Mouse (Mus musculus) limb, embryonic 11.5 days (tissue): ENCODE results near the gene Fam219b. TPM values are rescaled to one million over a fixed set of nuclear protein-coding genes. Genes with fewer than 3 reads are reported as not detected.
A peak's percentile ranks its signal among the peaks of the same experiment; 100 is the strongest.

ENCODE experiments used
- ATAC-seq: fragments of 200-750 bp; cut with Nextera tagmentation; 2 replicates; pipeline ENCODE4 v1.8.0; 2017; ENCODE audit warnings: low read depth; ENCODE audit not compliant: insufficient number of reproducible peaks, low FRiP score, low TSS enrichment
- DNase-seq: peaks from one replicate; pipeline ENCODE4 v3.0.0-alpha.2; 2015; ENCODE audit warnings: low spot score
- H3K27ac ChIP-seq: fragments of 300-500 bp; sonication (generic); replicated peaks from 2 replicates; pipeline ENCODE4 v1.5.1; 2014; ENCODE audit warnings: low read depth, mild to moderate bottlenecking, low read length
- H3K27me3 ChIP-seq: fragments of 300-500 bp; sonication (generic); 2 replicates; pipeline ENCODE4 v1.6.1; 2014; ENCODE audit warnings: mild to moderate bottlenecking, low read length, mixed read lengths; ENCODE audit not compliant: control insufficient read depth, insufficient read depth
- H3K36me3 ChIP-seq: fragments of 300-500 bp; sonication (generic); 2 replicates; pipeline ENCODE4 v1.6.1; 2014; ENCODE audit warnings: mild to moderate bottlenecking, low read length, moderate library complexity, mixed read lengths; ENCODE audit not compliant: control insufficient read depth, insufficient read depth
- H3K4me1 ChIP-seq: fragments of 300-500 bp; sonication (generic); 2 replicates; pipeline ENCODE4 v1.6.1; 2014; ENCODE audit warnings: low read length, mixed read lengths; ENCODE audit not compliant: control insufficient read depth, insufficient read depth
- H3K4me2 ChIP-seq: fragments of 300-500 bp; sonication (generic); 2 replicates; pipeline ENCODE4 v1.6.1; 2014; ENCODE audit warnings: low read depth, mild to moderate bottlenecking, moderate library complexity; ENCODE audit not compliant: severe bottlenecking
- H3K4me3 ChIP-seq: fragments of 300-500 bp; sonication (generic); 2 replicates; pipeline ENCODE4 v1.5.1; 2014; ENCODE audit warnings: low read depth, low read length
- H3K9ac ChIP-seq: fragments of 300-500 bp; sonication (generic); 2 replicates; pipeline ENCODE4 v1.6.1; 2014; ENCODE audit warnings: mild to moderate bottlenecking, low read length
- H3K9me3 ChIP-seq: fragments of 300-500 bp; sonication (generic); 2 replicates; pipeline ENCODE4 v1.6.1; 2016; ENCODE audit warnings: low read length; ENCODE audit not compliant: control insufficient read depth
- WGBS: fragments of 180-500 bp; shearing (Covaris S2); extraction: QIAGEN DNeasy Blood & Tissue Kit; methylation state at CpG from one replicate; pipeline ENCODE4 v1.1.7; 2014; 5-methylcytosine and 5-hydroxymethylcytosine counted together
- polyA plus RNA-seq: library from polyadenylated mRNA; unstranded; fragments of >200 nt; fragmentation: Nextera tagmentation; extraction: Ambion mirVana; gene quantifications from 2 replicates; pipeline ENCODE4 v1.2.1, GENCODE M21; 2014

Fam219b gene
- polyA plus RNA-seq, 1 experiment from 2014 or later = 16.8 TPM

DNA sequence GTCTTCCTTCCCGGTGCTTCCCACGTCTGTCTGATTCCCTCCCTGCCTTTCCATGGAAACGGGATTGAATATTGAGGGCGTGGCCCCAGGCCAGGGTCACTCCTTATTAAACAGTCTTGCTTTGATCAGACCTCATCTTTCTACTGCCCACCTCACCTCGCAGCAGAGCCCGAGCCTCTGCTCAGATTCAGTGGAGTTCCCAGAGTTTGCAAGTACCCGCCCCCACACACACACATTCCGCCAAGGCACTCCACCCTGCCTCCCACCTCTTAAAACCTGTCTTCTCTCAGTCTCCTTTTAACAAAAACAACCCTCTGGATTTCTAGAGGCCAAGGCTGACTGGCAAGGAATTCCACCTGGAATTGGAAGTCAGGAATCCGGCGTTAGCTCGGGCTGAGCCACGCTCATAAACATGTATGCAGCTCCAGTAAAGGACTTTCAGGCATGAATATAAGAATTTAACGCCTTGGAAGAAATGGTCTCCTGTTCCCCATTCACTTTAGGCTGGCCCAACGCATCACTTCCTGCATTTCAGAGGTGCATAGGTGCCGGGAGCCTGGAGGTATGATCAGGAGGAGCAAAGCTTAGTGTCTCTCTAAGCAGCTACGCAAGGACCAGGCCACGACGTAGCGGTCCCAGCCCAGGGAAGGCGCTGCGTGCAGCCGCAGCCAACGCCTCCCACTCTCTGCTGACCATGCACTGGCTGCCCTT lies 34.3 kb upstream of the Fam219b start:
- H3K4me3 ChIP-seq = 0 out of 2 replicates have a peak overlapping the region, but pooled peaks have one; percentile 5
- peaks cover 70% of the 10 kb centered on the region for H3K27me3 ChIP-seq
- DNase-seq (peak; percentile 45), ATAC-seq (no peak)
- no peak overlapping the region for H3K27ac ChIP-seq
- H3K9ac ChIP-seq = 0 out of 2 replicates have a peak overlapping the region, but pooled peaks have one; percentile 5
- H3K4me1 ChIP-seq = 0 out of 2 replicates have a peak, but pooled peaks cover 2% of the 10 kb centered on the region
- no peaks in the 10 kb centered on the region for H3K9me3 ChIP-seq
- WGBS = 3% methylated on average over 23 of the region's 23 CpGs
- H3K36me3 ChIP-seq = no peaks in the 10 kb centered on the region
- H3K4me2 ChIP-seq = peak overlapping the region; percentile 85

- DNase-seq = peak; percentile 70
- Histone ChIP-seq H3K9ac (peak within 1 kb of the TSS; percentile 30; the same call in 1 of the 2 replicates), H3K36me3 (no peaks in the 10 kb centered on the region), H3K4me2 (peak within 1 kb of the TSS; percentile 85), H3K9me3 (no peaks in the 10 kb centered on the region), H3K4me1 (0 out of 2 replicates have a peak, but pooled peaks cover 2% of the 10 kb centered on the region), H3K27me3 (peaks cover 70% of the 10 kb centered on the region), H3K4me3 (peak within 1 kb of the TSS; percentile 38), H3K27ac (no peak within 1 kb of the TSS)
- under 1% methylated on average over 46 of the region's 46 CpGs for WGBS
- 0 out of 2 replicates have a peak, but pooled peaks have one; percentile 39 for ATAC-seq
Measured at GRCm38 (mm10) chr9:57503622-57504380, 33.5 kb upstream of the Fam219b start, which contains the start of gene Rpp25. TSS of gene Rpp25 (plus strand) at chr9:57504026.

- Histone ChIP-seq H3K9ac (peak overlapping the region; percentile 30; the same call in 1 of the 2 replicates), H3K4me3 (peak overlapping the region; percentile 38), H3K9me3 (no peaks in the 10 kb centered on the region), H3K4me2 (peak overlapping the region; percentile 85), H3K36me3 (no peaks in the 10 kb centered on the region), H3K4me1 (0 out of 2 replicates have a peak, but pooled peaks cover 2% of the 10 kb centered on the region), H3K27ac (no peak overlapping the region), H3K27me3 (peaks cover 69% of the 10 kb centered on the region)
- ATAC-seq (0 out of 2 replicates have a peak, but pooled peaks have one; percentile 65), DNase-seq (peak; percentile 72)
- 2% methylated on average over 33 of the region's 34 CpGs for WGBS
Measured at GRCm38 (mm10) chr9:57504381-57504700, 33.0 kb upstream of the Fam219b start.

DNA sequence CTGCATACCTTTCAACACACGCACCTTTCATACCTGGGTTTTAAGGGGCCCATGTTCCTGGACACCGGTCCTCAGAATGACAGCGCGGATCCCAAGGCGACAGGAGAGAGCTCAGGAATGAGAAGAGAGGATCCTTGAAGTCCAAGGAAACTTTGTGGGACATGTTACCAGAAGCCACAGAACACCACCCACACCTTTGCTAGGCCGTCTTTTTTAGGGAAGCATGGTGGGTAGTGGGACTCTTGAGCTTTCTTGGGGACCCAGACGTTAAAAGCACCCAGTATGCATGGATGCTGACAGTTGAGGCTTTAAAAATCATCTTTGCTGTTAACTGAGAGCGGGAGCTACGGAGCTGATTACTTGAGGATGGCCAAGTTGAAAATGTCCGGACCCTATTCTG lies 32.4 kb upstream of the Fam219b start:
- H3K9me3 ChIP-seq = no peaks in the 10 kb centered on the region
- no peak overlapping the region for H3K4me2 ChIP-seq
- H3K27me3 ChIP-seq = peaks cover 65% of the 10 kb centered on the region
- no peak overlapping the region for H3K27ac ChIP-seq
- ATAC-seq (no peak), DNase-seq (no peak)
- peak overlapping the region; percentile 38 for H3K4me3 ChIP-seq
- 45% methylated on average over 10 of the region's 10 CpGs for WGBS
- no peak overlapping the region for H3K9ac ChIP-seq
- H3K4me1 ChIP-seq = 0 out of 2 replicates have a peak, but pooled peaks cover 2% of the 10 kb centered on the region
- no peaks in the 10 kb centered on the region for H3K36me3 ChIP-seq

DNA sequence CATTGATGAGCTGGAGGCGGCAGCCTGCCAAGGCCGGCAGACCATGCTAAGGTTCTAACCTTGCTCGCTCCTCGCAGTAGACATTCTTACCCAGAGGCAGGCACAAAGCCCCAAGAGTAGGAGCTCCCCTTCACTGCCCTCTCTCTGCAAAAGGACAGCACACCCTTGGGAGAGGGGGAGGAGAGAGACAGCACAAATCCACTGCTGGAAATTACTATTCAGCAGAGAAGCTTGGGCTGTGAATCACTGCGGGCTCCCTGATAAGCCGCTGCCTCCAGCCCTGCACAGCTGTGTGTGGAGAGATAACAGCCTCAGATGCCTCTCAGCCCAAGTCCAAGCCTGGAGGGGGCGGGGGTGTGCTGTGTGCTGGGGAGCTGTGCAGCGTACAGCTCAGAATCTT lies 31.6 kb upstream of the Fam219b start:
- no peak for DNase-seq
- Histone ChIP-seq H3K27ac (no peak overlapping the region), H3K4me2 (no peak overlapping the region), H3K9ac (no peak overlapping the region), H3K4me1 (0 out of 2 replicates have a peak, but pooled peaks cover 2% of the 10 kb centered on the region), H3K36me3 (no peaks in the 10 kb centered on the region), H3K27me3 (peaks cover 58% of the 10 kb centered on the region), H3K4me3 (no peak overlapping the region), H3K9me3 (no peaks in the 10 kb centered on the region)
- WGBS = 15% methylated on average over 8 of the region's 8 CpGs
- no peak for ATAC-seq

DNA sequence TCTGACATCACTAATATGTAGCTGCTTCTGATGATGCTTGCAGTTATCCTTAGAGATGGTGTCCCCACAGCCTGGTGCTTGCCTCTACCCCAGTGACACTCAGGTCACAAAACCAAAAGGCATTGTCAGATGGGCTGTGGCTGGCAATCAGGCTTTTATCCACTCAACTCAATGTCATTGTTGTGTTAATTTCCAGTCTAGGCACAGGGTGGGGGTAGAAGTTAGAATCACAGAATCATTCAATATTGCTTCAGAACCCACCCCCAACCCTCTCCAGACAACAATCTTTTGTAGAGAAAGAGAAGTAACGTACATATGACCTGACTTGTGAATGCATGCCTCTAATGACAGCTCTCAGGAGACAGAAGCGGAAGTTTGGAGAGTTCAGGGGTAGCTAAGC lies 26.8 kb upstream of the Fam219b start:
- Histone ChIP-seq H3K36me3 (no peaks in the 10 kb centered on the region), H3K27ac (no peak overlapping the region), H3K9ac (no peak overlapping the region), H3K4me1 (no peaks in the 10 kb centered on the region), H3K27me3 (peaks cover 10% of the 10 kb centered on the region), H3K4me2 (no peak overlapping the region), H3K9me3 (no peaks in the 10 kb centered on the region), H3K4me3 (no peak overlapping the region)
- ATAC-seq (no peak), DNase-seq (no peak)
- 64% methylated on average over 2 of the region's 2 CpGs for WGBS

DNA sequence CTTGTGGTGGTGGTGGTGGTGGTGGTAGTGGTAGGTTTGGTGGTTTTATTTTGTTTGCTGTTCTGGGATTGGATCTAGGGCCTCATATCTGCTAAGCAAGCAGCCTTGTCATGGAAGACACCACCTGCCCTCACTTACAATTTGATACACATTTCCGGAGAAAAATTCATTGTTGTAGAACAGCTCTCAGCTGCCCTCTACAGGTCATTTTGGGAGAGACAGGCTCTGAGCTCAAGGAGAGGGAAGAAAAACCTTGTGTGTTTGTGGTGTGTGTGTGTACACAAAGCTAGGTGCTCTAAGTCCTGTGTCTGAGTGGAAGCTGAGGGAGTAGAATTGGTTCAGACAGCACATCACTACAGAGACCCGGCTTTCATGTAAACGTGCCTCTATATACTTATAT lies 20.2 kb upstream of the Fam219b start:
- Histone ChIP-seq H3K4me2 (no peak overlapping the region), H3K4me3 (no peak overlapping the region), H3K4me1 (peaks cover 3% of the 10 kb centered on the region; the same call in 1 of the 2 replicates), H3K9me3 (no peaks in the 10 kb centered on the region), H3K36me3 (no peaks in the 10 kb centered on the region), H3K27me3 (no peaks in the 10 kb centered on the region), H3K27ac (no peak overlapping the region), H3K9ac (no peak overlapping the region)
- DNase-seq (peak; percentile 83), ATAC-seq (no peak)
- WGBS = 9% methylated on average over 3 of the region's 3 CpGs

DNA sequence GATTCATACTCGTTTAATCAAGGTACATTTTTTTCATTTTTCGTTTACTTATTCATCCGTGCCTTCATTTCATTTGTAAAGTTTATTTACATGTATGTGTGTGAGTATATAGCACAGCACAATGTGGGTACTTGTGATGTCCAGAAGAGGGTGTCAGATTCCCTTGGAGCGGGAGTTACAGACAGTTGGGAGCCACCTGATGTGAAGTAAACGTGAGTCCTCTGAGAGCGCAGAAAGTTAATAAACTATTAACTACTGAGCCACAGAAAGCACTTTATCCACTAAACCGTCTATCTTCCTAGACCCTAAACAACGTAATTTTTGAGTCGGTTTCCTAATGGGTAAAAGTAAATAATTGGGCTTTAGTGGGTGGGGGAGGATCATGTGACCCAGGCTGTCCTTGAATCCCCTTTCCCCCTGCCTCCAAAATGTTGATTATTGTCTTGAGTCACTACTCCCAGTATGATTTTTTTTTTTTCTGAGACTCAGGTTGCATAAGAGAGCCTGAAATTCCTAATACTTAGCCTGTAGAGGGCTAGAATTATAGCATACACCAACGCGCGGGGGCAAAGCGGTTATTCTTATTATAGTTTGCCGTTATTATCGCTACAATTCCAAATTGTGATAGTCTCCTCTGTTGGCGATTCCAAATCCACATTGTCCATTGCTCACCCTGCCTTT lies 16.8 kb upstream of the Fam219b start:
- no peaks in the 10 kb centered on the region for H3K27me3 ChIP-seq
- 25% methylated on average over 16 of the region's 16 CpGs for WGBS
- 0 out of 2 replicates have a peak, but pooled peaks have one; percentile 14 for ATAC-seq
- no peak for DNase-seq
- H3K9me3 ChIP-seq = no peaks in the 10 kb centered on the region
- H3K4me1 ChIP-seq = peaks cover 7% of the 10 kb centered on the region; the same call in 1 of the 2 replicates
- no peaks in the 10 kb centered on the region for H3K36me3 ChIP-seq
- peak overlapping the region; percentile 96 for H3K4me3 ChIP-seq
- peak overlapping the region; percentile 87 for H3K4me2 ChIP-seq
- H3K9ac ChIP-seq = peak overlapping the region; percentile 93
- H3K27ac ChIP-seq = no peak overlapping the region
